Comparison of ENCODE assay signal across 24 mouse cellular contexts in genomic region chr4:69116353-69116752, GRCm38 (mm10).
A peak's percentile ranks its signal among the peaks of the same experiment; 100 is the strongest.
DNase-seq lines count a peak whose midpoint lies in the region; ATAC-seq and TF ChIP-seq lines count a peak whose summit lies in the region.
"Had no signal": no experiment of that assay in that cellular context is flagged by ENCODE, and none has a peak within 500 bp of the region (broad histone marks: within the 10 kb centered on the region; RNA-seq: fewer than 3 reads in every experiment).

No protein-coding gene starts in this region.

- H3K9ac ChIP-seq in hindbrain, postnatal 0 days (replicated peaks; ENCODE audit: low read length), result no peak overlapping the region
- H3K9ac ChIP-seq: forebrain, postnatal 0 days; heart, embryonic 13.5 days; hindbrain, embryonic 15.5 days; midbrain, embryonic 15.5 days had no signal

- no peak overlapping the region for H3K4me2 ChIP-seq in hindbrain, postnatal 0 days (ENCODE audit: low read depth, low read length)
- H3K4me2 ChIP-seq: heart, embryonic 13.5 days; hindbrain, embryonic 15.5 days; liver, embryonic 11.5 days; midbrain, embryonic 15.5 days had no signal

- H3K27me3 ChIP-seq in hindbrain, postnatal 0 days (ENCODE audit: insufficient read depth, low read length), result no peaks in the 10 kb centered on the region
- H3K27me3 ChIP-seq in hindbrain, embryonic 10.5 days (ENCODE audit: insufficient read depth, poor library complexity, severe bottlenecking), result no peaks in the 10 kb centered on the region
- H3K27me3 ChIP-seq: heart, embryonic 13.5 days; hindbrain, embryonic 15.5 days; midbrain, embryonic 15.5 days had no signal

- TF ChIP-seq CTCF in hindbrain, postnatal 0 days (IDR thresholded peaks at IDR 0.05; ENCODE audit: low read depth), result no peak

- no peaks in the 10 kb centered on the region for H3K36me3 ChIP-seq in hindbrain, postnatal 0 days (ENCODE audit: insufficient read depth, low read length)
- H3K36me3 ChIP-seq in hindbrain, embryonic 10.5 days, result no peaks in the 10 kb centered on the region
- H3K36me3 ChIP-seq: G1E; heart, embryonic 13.5 days; hindbrain, embryonic 15.5 days; limb, embryonic 10.5 days; midbrain, embryonic 15.5 days had no signal

- 0 out of 2 replicates have a peak, but pooled peaks have one; percentile 4 for ATAC-seq in hindbrain, postnatal 0 days
- ATAC-seq: forebrain, postnatal 0 days; intestine, embryonic 16.5 days; midbrain, embryonic 15.5 days had no signal

- H3K27ac ChIP-seq in hindbrain, postnatal 0 days, result no peak overlapping the region
- H3K27ac ChIP-seq in hindbrain, embryonic 10.5 days, result no peak overlapping the region
- H3K27ac ChIP-seq: gastrocnemius, adult 2 months; heart, embryonic 13.5 days; hindbrain, embryonic 15.5 days; limb, embryonic 10.5 days; midbrain, embryonic 15.5 days had no signal

- H3K4me1 ChIP-seq in hindbrain, postnatal 0 days (ENCODE audit: insufficient read depth, low read length), result no peaks in the 10 kb centered on the region
- H3K4me1 ChIP-seq in hindbrain, embryonic 10.5 days (replicated peaks), result no peaks in the 10 kb centered on the region
- H3K4me1 ChIP-seq: heart, embryonic 13.5 days; hindbrain, embryonic 15.5 days; limb, embryonic 10.5 days; midbrain, embryonic 15.5 days had no signal

- H3K9me3 ChIP-seq in hindbrain, postnatal 0 days (ENCODE audit: low read length), result no peaks in the 10 kb centered on the region
- no peaks in the 10 kb centered on the region for H3K9me3 ChIP-seq in hindbrain, embryonic 10.5 days
- H3K9me3 ChIP-seq: heart, embryonic 13.5 days; hindbrain, embryonic 15.5 days; limb, embryonic 10.5 days; midbrain, embryonic 15.5 days had no signal

- no peak overlapping the region for H3K4me3 ChIP-seq in hindbrain, postnatal 0 days (ENCODE audit: low read length)
- H3K4me3 ChIP-seq in hindbrain, embryonic 10.5 days, result no peak overlapping the region
- H3K4me3 ChIP-seq: gastrocnemius, adult 2 months; heart, embryonic 13.5 days; hindbrain, embryonic 15.5 days; limb, embryonic 10.5 days; midbrain, embryonic 15.5 days had no signal

- 65% methylated on average over 2 of the region's 2 CpGs for WGBS in hindbrain, postnatal 0 days
- WGBS in hindbrain, embryonic 10.5 days, result 88% methylated on average over 2 of the region's 2 CpGs

- no peak for DNase-seq in hindbrain, postnatal 0 days (ENCODE audit: low spot score)
- no peak for DNase-seq in hindbrain, embryonic 10.5 days (ENCODE audit: low spot score)
- DNase-seq in right cerebral cortex, adult 18-20 months, result peak; percentile 36
- no peak for DNase-seq in right cerebral cortex, postnatal 14 days
- peak; percentile 50 to 60 for DNase-seq in cerebellum, postnatal 14 days
- no peak for DNase-seq in urinary bladder, postnatal 14 days (ENCODE audit: low spot score)
- DNase-seq in adrenal gland, postnatal 10 days, result no peak
- DNase-seq in ovary, postnatal 14 days (ENCODE audit: low spot score), result no peak
- DNase-seq: adrenal gland, postnatal 25 days; forebrain, postnatal 0 days; gastrocnemius, adult 2 months; heart, adult 11 months; kidney, postnatal 36 days; lung, adult 2 months; lung, postnatal 36 days; right cerebral cortex, postnatal 4 days; thymus, adult 2 months had no signal

Comparison
In these comparisons a context has a peak if more than half of its experiments do, and no peak if none do; other contexts are left out.
1. DNase-seq: peak in right cerebral cortex, adult 18-20 months (single experiment) and cerebellum, postnatal 14 days (2 of 2); none in hindbrain, postnatal 0 days (single experiment), hindbrain, embryonic 10.5 days (single experiment), right cerebral cortex, postnatal 14 days (single experiment), urinary bladder, postnatal 14 days (single experiment), adrenal gland, postnatal 10 days (single experiment) and ovary, postnatal 14 days (single experiment).